Mouse (Mus musculus) effector memory CD4-positive, alpha-beta T cell, adult 7 months (primary cell): ENCODE measurements around the gene Ppm1e. TPM values are rescaled to one million over a fixed set of nuclear protein-coding genes. Genes with fewer than 3 reads are reported as not detected.

Experiments used
- polyA plus RNA-seq: library from polyadenylated mRNA; unstranded; fragments of 100-300 nt; shearing (Covaris generic); gene quantifications from one replicate; pipeline ENCODE4 v1.2.1, GENCODE M21; 2017

Gene Ppm1e
- 0.06 TPM for polyA plus RNA-seq

DNA sequence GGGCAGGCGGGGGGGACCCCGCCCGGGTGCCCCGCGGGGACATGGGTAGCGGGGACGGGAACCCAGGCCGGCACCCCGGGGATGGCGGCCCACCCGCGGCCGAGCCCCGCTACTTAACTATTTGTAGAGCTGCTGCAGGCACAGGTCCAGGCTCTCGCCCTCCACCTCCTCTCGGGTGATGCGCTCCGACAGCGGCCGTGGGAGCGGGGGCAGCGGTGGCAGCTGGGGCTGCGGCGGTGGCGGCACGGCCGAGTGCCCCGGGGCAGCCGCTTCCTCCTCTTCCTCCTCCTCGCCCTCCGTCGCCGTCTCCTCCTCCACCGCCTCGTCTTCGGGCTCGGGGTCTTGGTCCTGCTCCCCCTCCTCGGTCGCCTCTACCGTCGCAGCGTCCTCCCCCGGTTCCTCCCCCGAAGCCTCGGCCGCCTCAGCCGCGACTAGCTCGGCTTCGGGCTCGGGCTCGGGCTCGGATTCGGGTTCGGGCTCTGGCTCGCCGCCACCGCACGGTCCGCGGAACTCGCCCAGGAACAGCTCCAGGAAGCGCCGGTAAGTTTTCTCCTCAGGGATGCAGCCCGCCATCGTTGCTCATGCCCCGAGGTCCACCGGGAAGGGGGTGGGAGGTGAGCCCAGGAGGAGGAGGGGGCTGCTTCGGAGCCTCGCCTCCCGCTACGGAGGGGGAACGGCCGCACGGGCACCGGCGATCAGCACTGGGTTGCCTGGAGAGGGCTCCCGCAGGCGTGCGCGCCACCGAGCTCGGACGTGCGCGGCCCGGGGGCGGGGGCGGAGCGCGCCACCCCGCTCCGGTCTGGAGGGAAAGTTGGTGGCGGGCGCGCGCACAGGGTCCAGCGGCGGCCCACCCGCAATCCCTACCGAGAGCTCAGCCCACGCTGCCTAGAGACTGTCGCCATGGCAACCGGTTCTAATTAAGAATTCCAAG is at the start of gene Ppm1e:
Gene Ppm1e, minus strand, starts transcription at position 693 of the 931 bp plus-strand sequence.

DNA sequence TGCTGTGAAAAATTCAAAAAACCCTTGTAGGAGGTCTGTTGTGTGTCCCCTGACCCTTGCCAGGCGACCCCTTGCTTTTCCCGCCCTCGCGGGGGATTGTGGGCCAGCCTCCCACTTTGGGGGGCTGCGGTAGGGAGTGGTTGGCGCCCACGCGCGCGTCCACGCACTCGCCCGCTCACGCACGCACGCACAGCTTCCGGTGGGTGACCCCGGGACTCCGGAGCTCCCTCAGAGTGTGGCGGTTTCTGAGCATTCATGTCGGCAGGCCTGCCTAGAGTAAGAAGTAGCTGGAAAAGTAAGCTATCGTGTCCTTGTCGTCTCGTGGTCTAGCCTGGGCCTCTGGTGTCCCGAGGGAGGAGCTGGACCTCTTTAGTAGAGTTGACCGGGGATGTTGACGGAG is 46.1 kb upstream of the Ppm1e start, which contains the start of the genes Rad51c and Tex14:
Gene Rad51c, minus strand, starts transcription at position 79 of the 400 bp plus-strand sequence.
Gene Tex14, plus strand, starts transcription at position 190 of the 400 bp plus-strand sequence.

Other genes starting within 250 kb of the Ppm1e start
- gene Ska2, start 249.8 kb downstream of the Ppm1e start, polyA plus RNA-seq: 2.8 TPM
- 11.9 TPM for gene Trim37, start 231.9 kb downstream of the Ppm1e start, polyA plus RNA-seq
- gene Rad51c, start 45.9 kb upstream of the Ppm1e start, polyA plus RNA-seq: 2.6 TPM
- gene Tex14, start 46.0 kb upstream of the Ppm1e start, polyA plus RNA-seq: 1.5 TPM
- not detected for gene Gm11492, start 207.6 kb upstream of the Ppm1e start, polyA plus RNA-seq
- gene Sept4, start 209.9 kb upstream of the Ppm1e start, polyA plus RNA-seq: 3.5 TPM
- 19.6 TPM for gene Mtmr4, start 233.1 kb upstream of the Ppm1e start, polyA plus RNA-seq